Mouse (Mus musculus) MEL (cell line): ENCODE measurements around the gene Epb41l1. TPM values are rescaled to one million over a fixed set of nuclear protein-coding genes. Genes with fewer than 3 reads are reported as not detected.

Experiments used
- DNase-seq: peaks from one replicate; pipeline ENCODE4 v3.0.0; 2011; ENCODE audit warnings: low read depth, low spot score
- H3K27ac ChIP-seq: 2 replicates; pipeline ENCODE4 v1.5.1; 2012; ENCODE audit warnings: low read depth, mild to moderate bottlenecking, control low read depth, low read length, moderate library complexity; ENCODE audit not compliant: control insufficient read depth
- H3K27me3 ChIP-seq, 2 experiments: fragments of 150-350 bp in 1 of 2; sonication (generic) in 1 of 2; 2 replicates each; pipeline ENCODE4 v1.6.1; 2012; ENCODE audit warnings: low read length in 2 of 2, mild to moderate bottlenecking in 2 of 2, improper control_type of control experiment in 1 of 2, moderate library complexity in 1 of 2; ENCODE audit not compliant: insufficient read depth in 2 of 2, control insufficient read depth in 1 of 2
- H3K36me3 ChIP-seq, 2 experiments: 2 replicates each; pipeline ENCODE4 v1.6.1; 2012 to 2014; ENCODE audit warnings: low read length in 2 of 2, improper control_type of control experiment in 1 of 2, inconsistent platforms in 1 of 2, mild to moderate bottlenecking in 1 of 2; ENCODE audit not compliant: insufficient read depth in 2 of 2, control insufficient read depth in 1 of 2
- H3K4me1 ChIP-seq, 2 experiments: fragments of 150-350 bp in 1 of 2; sonication (generic) in 1 of 2; 2 replicates each; pipeline ENCODE4 v1.6.1; 2012; ENCODE audit warnings: low read length in 2 of 2, improper control_type of control experiment in 1 of 2, mild to moderate bottlenecking in 1 of 2; ENCODE audit not compliant: insufficient read depth in 2 of 2, control insufficient read depth in 1 of 2
- H3K4me3 ChIP-seq, 2 experiments: fragments of 150-350 bp in 1 of 2; sonication (generic) in 1 of 2; 2 replicates each; pipeline ENCODE4 v1.5.1; 2012; ENCODE audit warnings: low read depth in 2 of 2, low read length in 2 of 2, mild to moderate bottlenecking in 2 of 2, moderate library complexity in 2 of 2, control low read depth in 1 of 2, improper control_type of control experiment in 1 of 2; ENCODE audit not compliant: control insufficient read depth in 1 of 2, insufficient read depth in 1 of 2
- H3K79me2 ChIP-seq: 2 replicates; pipeline ENCODE4 v1.6.1; 2012; ENCODE audit warnings: mild to moderate bottlenecking, low read length, moderate library complexity; ENCODE audit not compliant: control insufficient read depth, poor library complexity, insufficient read depth
- H3K9ac ChIP-seq: 2 replicates; pipeline ENCODE4 v1.6.1; 2012; ENCODE audit warnings: low read depth, mild to moderate bottlenecking, control low read depth, low read length, moderate library complexity; ENCODE audit not compliant: control insufficient read depth, poor library complexity, severe bottlenecking
- H3K9me3 ChIP-seq: fragments of 150-350 bp; sonication (generic); replicated peaks from 2 replicates; pipeline ENCODE4 v1.6.1; 2012; ENCODE audit warnings: mild to moderate bottlenecking, low read length, improper control_type of control experiment, moderate library complexity; ENCODE audit not compliant: insufficient read depth
- CHD2 ChIP-seq: IDR thresholded peaks from 2 replicates; pipeline ENCODE4 v1.6.1; 2011; ENCODE audit warnings: low read length, improper control_type of control experiment
- E2F4 ChIP-seq: IDR thresholded peaks from 2 replicates; pipeline ENCODE4 v1.6.1; 2011; ENCODE audit warnings: low read depth, low read length, improper control_type of control experiment, borderline replicate concordance
- GABPA ChIP-seq: IDR thresholded peaks from 2 replicates; pipeline ENCODE4 v1.6.1; 2012; ENCODE audit warnings: low read depth, mild to moderate bottlenecking, inconsistent platforms, low read length, improper control_type of control experiment, moderate library complexity
- GATA1 ChIP-seq: IDR thresholded peaks from 2 replicates; pipeline ENCODE4 v1.6.1; 2011; ENCODE audit warnings: low read depth, low read length, improper control_type of control experiment
- HCFC1 ChIP-seq: IDR thresholded peaks from 2 replicates; pipeline ENCODE4 v1.6.1; 2012; ENCODE audit warnings: low read depth, mild to moderate bottlenecking, inconsistent platforms, low read length, improper control_type of control experiment, moderate library complexity
- JUND ChIP-seq: IDR thresholded peaks from 2 replicates; pipeline ENCODE4 v1.6.1; 2011; ENCODE audit warnings: low read depth, mild to moderate bottlenecking, improper control_type of control experiment, low read length
- KAT2A ChIP-seq: conservative IDR thresholded peaks from 2 replicates; pipeline ENCODE4 v1.6.1; 2012; ENCODE audit warnings: low read depth, low read length, improper control_type of control experiment, inconsistent platforms
- MAFK ChIP-seq: IDR thresholded peaks from 2 replicates; pipeline ENCODE4 v1.6.1; 2011; ENCODE audit warnings: low read depth, mild to moderate bottlenecking, low read length, improper control_type of control experiment, borderline replicate concordance
- MAX ChIP-seq: IDR thresholded peaks from 2 replicates; pipeline ENCODE4 v1.6.1; 2011; ENCODE audit warnings: low read length, improper control_type of control experiment
- MAZ ChIP-seq: IDR thresholded peaks from 2 replicates; pipeline ENCODE4 v1.6.1; 2012; ENCODE audit warnings: low read depth, mild to moderate bottlenecking, inconsistent platforms, low read length, improper control_type of control experiment
- MEF2A ChIP-seq: IDR thresholded peaks from 2 replicates; pipeline ENCODE4 v1.6.1; 2014; ENCODE audit warnings: low read depth, mild to moderate bottlenecking, inconsistent platforms, low read length, improper control_type of control experiment; ENCODE audit not compliant: poor library complexity, insufficient replicate concordance, severe bottlenecking; ENCODE audit errors: extremely low read depth
- MXI1 ChIP-seq: IDR thresholded peaks from 2 replicates; pipeline ENCODE4 v1.6.1; 2011; ENCODE audit warnings: mild to moderate bottlenecking, low read depth, low read length, improper control_type of control experiment
- MYB ChIP-seq: IDR thresholded peaks from 2 replicates; pipeline ENCODE4 v1.6.1; 2011; ENCODE audit warnings: mild to moderate bottlenecking, low read depth, low read length, improper control_type of control experiment
- MYC ChIP-seq: IDR thresholded peaks from 2 replicates; pipeline ENCODE4 v1.6.1; 2011; ENCODE audit warnings: low read depth, mild to moderate bottlenecking, low read length, improper control_type of control experiment, moderate library complexity
- NELFE ChIP-seq: IDR thresholded peaks from 2 replicates; pipeline ENCODE4 v1.6.1; 2011; ENCODE audit warnings: low read depth, low read length, improper control_type of control experiment
- NRF1 ChIP-seq: IDR thresholded peaks from 2 replicates; pipeline ENCODE4 v1.6.1; 2014; ENCODE audit warnings: low read depth, mild to moderate bottlenecking, inconsistent platforms, low read length, improper control_type of control experiment, moderate library complexity; ENCODE audit not compliant: poor library complexity, insufficient read depth, severe bottlenecking
- POLR2AphosphoS2 ChIP-seq: IDR thresholded peaks from 2 replicates; pipeline ENCODE4 v1.6.1; 2011; ENCODE audit warnings: low read length, improper control_type of control experiment
- RCOR1 ChIP-seq: IDR thresholded peaks from 2 replicates; pipeline ENCODE4 v1.6.1; 2012; ENCODE audit warnings: low read depth, mild to moderate bottlenecking, inconsistent platforms, low read length, improper control_type of control experiment
- SMC3 ChIP-seq: IDR thresholded peaks from 2 replicates; pipeline ENCODE4 v1.6.1; 2011; ENCODE audit warnings: low read depth, low read length, improper control_type of control experiment
- TAL1 ChIP-seq: IDR thresholded peaks from 2 replicates; pipeline ENCODE4 v1.6.1; 2012; ENCODE audit warnings: mild to moderate bottlenecking, inconsistent platforms, low read length, moderate library complexity, mixed read lengths
- TBP ChIP-seq: IDR thresholded peaks from 2 replicates; pipeline ENCODE4 v1.8.0; 2011; ENCODE audit warnings: low read depth, low read length, improper control_type of control experiment
- TCF12 ChIP-seq: IDR thresholded peaks from 2 replicates; pipeline ENCODE4 v1.6.1; 2014; ENCODE audit warnings: low read depth, mild to moderate bottlenecking, inconsistent platforms, low read length, improper control_type of control experiment, moderate library complexity
- USF2 ChIP-seq, 2 experiments: IDR thresholded peaks; 2 replicates each; pipeline ENCODE4 v1.6.1; 2011 to 2012; ENCODE audit warnings: improper control_type of control experiment in 2 of 2, low read length in 2 of 2, borderline replicate concordance in 1 of 2, inconsistent platforms in 1 of 2, low read depth in 1 of 2, mild to moderate bottlenecking in 1 of 2; ENCODE audit not compliant: insufficient read depth in 1 of 2
- ZKSCAN1 ChIP-seq: IDR thresholded peaks from 2 replicates; pipeline ENCODE4 v1.6.1; 2012; ENCODE audit warnings: low read depth, mild to moderate bottlenecking, inconsistent platforms, low read length, improper control_type of control experiment, moderate library complexity
- ZMIZ1 ChIP-seq: IDR thresholded peaks from 2 replicates; pipeline ENCODE4 v1.6.1; 2012; ENCODE audit warnings: low read depth, mild to moderate bottlenecking, inconsistent platforms, low read length, improper control_type of control experiment, moderate library complexity
- ZNF384 ChIP-seq: IDR thresholded peaks from 2 replicates; pipeline ENCODE4 v1.6.1; 2012; ENCODE audit warnings: low read depth, mild to moderate bottlenecking, inconsistent platforms, low read length, improper control_type of control experiment
- polyA plus RNA-seq, 2 experiments: library from polyadenylated mRNA; stranded (reverse) in 1 of 2; unstranded in 1 of 2; fragments of >175 nt in 1 of 2; fragments of >200 nt in 1 of 2; gene quantifications; 2 replicates each; pipeline versions ENCODE4 v1.2.1 to v1.2.4; 2012; ENCODE audit warnings: low replicate concordance in 2 of 2, low read depth in 1 of 2; ENCODE audit not compliant: insufficient read length in 2 of 2, insufficient read depth in 1 of 2, missing spikeins in 1 of 2
- total RNA-seq: library from RNA; depleted of rRNA; stranded (reverse); fragments of 300-350 nt; gene quantifications from 2 replicates; pipeline ENCODE4 v1.2.3, GENCODE M21; 2012

The Epb41l1 gene
- total and polyA plus RNA-seq, 3 experiments: 1.5 to 7.3 TPM; not detected in 1

DNA sequence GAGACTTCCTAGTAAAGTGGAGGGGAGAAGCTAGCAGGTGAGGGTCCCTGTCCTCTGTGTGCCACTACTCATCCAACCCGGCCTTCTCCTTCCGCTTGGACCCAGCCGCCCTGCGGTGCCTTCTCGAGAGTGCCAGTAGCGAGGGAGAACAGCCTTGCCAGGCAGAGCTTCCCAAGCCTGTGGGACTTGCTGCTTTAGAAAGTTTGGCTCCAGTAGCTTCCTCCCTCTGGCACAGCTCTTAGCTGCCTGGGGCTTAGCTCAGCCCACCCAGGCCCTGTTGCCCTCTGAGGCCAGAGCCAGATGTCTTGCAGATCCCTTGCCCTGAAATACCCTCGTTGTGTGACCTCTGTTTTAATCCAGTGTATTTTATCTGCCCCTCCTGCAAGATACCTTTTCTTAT lies 50.2 kb downstream of the Epb41l1 start:
- no peaks in the 10 kb centered on the region for H3K9me3 ChIP-seq
- peaks cover 0 to 10% of the 10 kb centered on the region in 2 experiments; a peak in 2 of 4 replicates for H3K4me1 ChIP-seq
- H3K4me3 ChIP-seq: no peak overlapping the region
- H3K79me2 ChIP-seq: no peaks in the 10 kb centered on the region; the same call in 1 of the 2 replicates
- H3K27ac ChIP-seq: no peak overlapping the region
- TF ChIP-seq ZMIZ1 (no peak), TCF12 (no peak), TBP (no peak), TAL1 (no peak)
- TF ChIP-seq, all 39 proteins: peak for 0
- H3K27me3 ChIP-seq: peaks cover 0 to 2% of the 10 kb centered on the region in 2 experiments; a peak in 1 of 4 replicates
- H3K9ac ChIP-seq: no peak overlapping the region
- no peak for DNase-seq
- H3K36me3 ChIP-seq: no peaks in the 10 kb centered on the region

DNA sequence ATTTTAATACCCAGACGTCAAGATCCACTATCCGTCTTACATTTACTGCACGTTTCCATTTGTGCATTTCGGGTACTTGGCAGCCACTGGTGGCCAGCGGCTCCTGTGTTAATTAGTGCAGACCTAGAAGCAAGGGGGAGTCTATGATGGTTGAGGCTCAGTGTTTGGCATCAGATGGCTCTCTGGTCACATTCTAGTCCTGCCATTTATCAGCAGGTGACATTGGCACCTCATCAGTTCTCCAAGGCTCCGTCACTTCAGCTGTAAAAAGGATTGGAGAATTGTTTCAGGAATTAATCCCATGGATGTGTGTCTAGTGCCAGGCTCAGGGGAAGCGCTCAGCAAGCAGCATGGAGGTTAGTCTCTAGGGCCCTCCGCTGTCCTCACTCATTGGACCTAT lies 51.6 kb downstream of the Epb41l1 start:
- Histone ChIP-seq H3K27me3 (0 out of 4 replicates have a peak, but pooled peaks cover 0 to under 1% of the 10 kb centered on the region in 2 experiments), H3K9me3 (no peaks in the 10 kb centered on the region), H3K4me1 (peaks cover 0 to 10% of the 10 kb centered on the region in 2 experiments; a peak in 3 of 4 replicates), H3K4me3 (no peak overlapping the region), H3K27ac (no peak overlapping the region), H3K9ac (no peak overlapping the region), H3K79me2 (no peaks in the 10 kb centered on the region; the same call in 1 of the 2 replicates), H3K36me3 (no peaks in the 10 kb centered on the region; a peak in 1 of 4 replicates)
- no peak for TF ChIP-seq KAT2A
- no peak for TF ChIP-seq SMC3
- no peak for TF ChIP-seq RCOR1
- no peak for TF ChIP-seq MYC
- no peak for TF ChIP-seq CHD2
- TF ChIP-seq MXI1: no peak
- no peak for TF ChIP-seq JUND
- TF ChIP-seq ZNF384: no peak
- TF ChIP-seq ZMIZ1: no peak
- TF ChIP-seq NELFE: no peak
- TF ChIP-seq GATA1: no peak
- DNase-seq: no peak

DNA sequence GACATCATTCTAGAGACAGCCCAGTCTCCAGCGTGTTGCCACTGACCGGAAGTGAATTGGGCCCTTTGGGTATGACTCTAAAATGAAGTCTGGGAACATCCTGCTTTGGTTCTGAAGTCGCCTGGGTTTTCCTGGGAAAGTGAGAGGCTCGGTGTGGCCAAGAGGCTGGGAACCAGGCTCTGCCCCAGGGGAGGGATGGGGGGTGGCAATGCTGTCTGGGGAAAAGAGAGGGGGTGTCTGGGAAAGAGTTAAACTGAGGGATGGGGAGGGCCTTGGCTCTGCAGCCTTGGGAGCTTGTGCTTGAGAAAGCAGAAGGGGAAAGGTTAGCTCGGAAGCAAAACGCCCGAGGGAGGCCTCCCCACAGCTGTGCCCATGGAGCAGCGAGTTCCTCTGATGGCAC lies 53.0 kb downstream of the Epb41l1 start:
- H3K9me3 ChIP-seq: no peaks in the 10 kb centered on the region
- no peak overlapping the region for H3K27ac ChIP-seq
- H3K36me3 ChIP-seq: peaks cover 0 to 8% of the 10 kb centered on the region in 2 experiments; a peak in 1 of 4 replicates
- no peaks in the 10 kb centered on the region; the same call in 1 of the 2 replicates for H3K79me2 ChIP-seq
- no peak overlapping the region for H3K4me3 ChIP-seq
- no peak overlapping the region for H3K9ac ChIP-seq
- H3K4me1 ChIP-seq: peaks cover 0 to 23% of the 10 kb centered on the region in 2 experiments; a peak in 3 of 4 replicates
- no peaks in the 10 kb centered on the region for H3K27me3 ChIP-seq
- no peak for DNase-seq
- TF ChIP-seq USF2 (IDR thresholded peaks at IDR 0.05; ENCODE audit: borderline replicate concordance in 1 of 2, insufficient read depth in 1 of 2, low read depth in 1 of 2, low read length in 2 of 2): no peak
- TF ChIP-seq E2F4: no peak
- TF ChIP-seq TBP: no peak
- TF ChIP-seq NRF1: no peak
- no peak for TF ChIP-seq MAZ
- no peak for TF ChIP-seq SMC3
- no peak for TF ChIP-seq MEF2A
- TF ChIP-seq HCFC1: no peak
- no peak for TF ChIP-seq MYB
- no peak for TF ChIP-seq CHD2
- no peak for TF ChIP-seq POLR2AphosphoS2
- no peak for TF ChIP-seq MAX
- no peak for TF ChIP-seq MYC
- TF ChIP-seq GABPA: no peak
- no peak for TF ChIP-seq ZKSCAN1
- no peak for TF ChIP-seq MXI1
- no peak for TF ChIP-seq MAFK
